Mouse (Mus musculus): Measurements from ENCODE around the gene Arhgef25. TPM values are rescaled to one million over a fixed set of nuclear protein-coding genes. Genes with fewer than 3 reads are reported as not detected.

The Arhgef25 gene
- polyA plus RNA-seq (2016; fragmentation: Nextera tagmentation; extraction: Ambion mirVana) = 52.2 and 61.4 TPM in 2 replicates

- H3K4me1 ChIP-seq = peaks cover 47% of the 10 kb centered on the region
- ATAC-seq (ENCODE audit: low FRiP score) = no peak
Measured at GRCm38 (mm10) chr10:127189651-127190381, at the start of gene Arhgef25. Gene Arhgef25, minus strand, starts transcription at chr10:127190083.

GRCm38 (mm10) chr10:127238241-127238824 is 48.5 kb upstream of the Arhgef25 start:
- WGBS = 66% methylated on average over 18 of the region's 18 CpGs
- Histone ChIP-seq H3K4me2 (replicated peaks) (no peak overlapping the region), H3K4me3 (no peak overlapping the region), H3K4me1 (peaks cover 6% of the 10 kb centered on the region; the same call in 1 of the 2 replicates), H3K27ac (no peak overlapping the region), H3K9me3 (replicated peaks) (no peaks in the 10 kb centered on the region), H3K27me3 (no peaks in the 10 kb centered on the region), H3K36me3 (peaks cover 83% of the 10 kb centered on the region), H3K9ac (no peak overlapping the region)
- no peak for ATAC-seq (ENCODE audit: low FRiP score)

More at GRCm38 (mm10) chr10:127189651-127190381, at the start of gene Arhgef25:
- H3K27me3 ChIP-seq = no peaks in the 10 kb centered on the region
- peak within 1 kb of the TSS; percentile 87 for H3K27ac ChIP-seq
- peak within 1 kb of the TSS; percentile 63 for H3K4me3 ChIP-seq
- peak within 1 kb of the TSS; percentile 96 for H3K4me2 ChIP-seq (replicated peaks)
- no peaks in the 10 kb centered on the region for H3K9me3 ChIP-seq (replicated peaks)
- peak within 1 kb of the TSS; percentile 88 for H3K9ac ChIP-seq
- WGBS = under 1% methylated on average over 35 of the region's 35 CpGs
- peaks cover 22% of the 10 kb centered on the region; the same call in 1 of the 2 replicates for H3K36me3 ChIP-seq

- Histone ChIP-seq H3K27ac (no peak overlapping the region), H3K4me2 (replicated peaks) (no peak overlapping the region), H3K36me3 (peaks cover 70% of the 10 kb centered on the region), H3K27me3 (no peaks in the 10 kb centered on the region), H3K9me3 (replicated peaks) (no peaks in the 10 kb centered on the region), H3K4me1 (peaks cover 6% of the 10 kb centered on the region; the same call in 1 of the 2 replicates), H3K9ac (no peak overlapping the region), H3K4me3 (no peak overlapping the region)
- WGBS = 31% methylated on average over 9 of the region's 9 CpGs
- peak; percentile 40; the same call in 1 of the 2 replicates for ATAC-seq (ENCODE audit: low FRiP score)
Measured at GRCm38 (mm10) chr10:127236541-127236940, 46.7 kb upstream of the Arhgef25 start.

GRCm38 (mm10) chr10:127233141-127233540 is 43.3 kb upstream of the Arhgef25 start:
- Histone ChIP-seq H3K36me3 (peaks cover 61% of the 10 kb centered on the region), H3K4me3 (no peak overlapping the region), H3K27ac (no peak overlapping the region), H3K9ac (no peak overlapping the region), H3K4me2 (replicated peaks) (no peak overlapping the region), H3K4me1 (peaks cover 6% of the 10 kb centered on the region; the same call in 1 of the 2 replicates), H3K27me3 (no peaks in the 10 kb centered on the region), H3K9me3 (replicated peaks) (no peaks in the 10 kb centered on the region)
- no peak for ATAC-seq (ENCODE audit: low FRiP score)
- WGBS = 87% methylated on average over 9 of the region's 9 CpGs

GRCm38 (mm10) chr10:127231741-127232140 is 41.9 kb upstream of the Arhgef25 start:
- Histone ChIP-seq H3K9ac (no peak overlapping the region), H3K36me3 (peaks cover 55% of the 10 kb centered on the region), H3K4me1 (peaks cover 5% of the 10 kb centered on the region; the same call in 1 of the 2 replicates), H3K4me2 (replicated peaks) (no peak overlapping the region), H3K27me3 (0 out of 2 replicates have a peak, but pooled peaks cover under 1% of the 10 kb centered on the region), H3K27ac (no peak overlapping the region), H3K4me3 (no peak overlapping the region), H3K9me3 (replicated peaks) (no peaks in the 10 kb centered on the region)
- 87% methylated on average over 14 of the region's 14 CpGs for WGBS
- no peak for ATAC-seq (ENCODE audit: low FRiP score)

GRCm38 (mm10) chr10:127230693-127231092 is 40.8 kb upstream of the Arhgef25 start:
- Histone ChIP-seq H3K27me3 (0 out of 2 replicates have a peak, but pooled peaks cover 4% of the 10 kb centered on the region), H3K4me3 (no peak overlapping the region), H3K4me1 (peaks cover 2% of the 10 kb centered on the region), H3K4me2 (replicated peaks) (no peak overlapping the region), H3K9me3 (replicated peaks) (no peaks in the 10 kb centered on the region), H3K9ac (0 out of 2 replicates have a peak overlapping the region, but pooled peaks have one; percentile 1), H3K27ac (no peak overlapping the region), H3K36me3 (peaks cover 48% of the 10 kb centered on the region)
- ATAC-seq (ENCODE audit: low FRiP score) = no peak
- WGBS = 86% methylated on average over 12 of the region's 12 CpGs

- H3K27ac ChIP-seq = no peak overlapping the region
- H3K9me3 ChIP-seq (replicated peaks) = no peaks in the 10 kb centered on the region
- 0 out of 2 replicates have a peak, but pooled peaks have one; percentile 71 for ATAC-seq (ENCODE audit: low FRiP score)
- peaks cover 46% of the 10 kb centered on the region for H3K36me3 ChIP-seq
- peaks cover 3% of the 10 kb centered on the region for H3K4me1 ChIP-seq
- 0 out of 2 replicates have a peak, but pooled peaks cover 4% of the 10 kb centered on the region for H3K27me3 ChIP-seq
- no peak overlapping the region for H3K4me2 ChIP-seq (replicated peaks)
- WGBS = 22% methylated on average over 4 of the region's 4 CpGs
- no peak overlapping the region for H3K9ac ChIP-seq
- H3K4me3 ChIP-seq = no peak overlapping the region
Measured at GRCm38 (mm10) chr10:127228897-127229296, 39.0 kb upstream of the Arhgef25 start.

GRCm38 (mm10) chr10:127227163-127227562 is 37.3 kb upstream of the Arhgef25 start:
- 0 out of 2 replicates have a peak, but pooled peaks cover 4% of the 10 kb centered on the region for H3K27me3 ChIP-seq

GRCm38 (mm10) chr10:127226318-127226895 is 36.5 kb upstream of the Arhgef25 start:
- H3K9ac ChIP-seq = 0 out of 2 replicates have a peak overlapping the region, but pooled peaks have one; percentile 3

More at GRCm38 (mm10) chr10:127227163-127227562, 37.3 kb upstream of the Arhgef25 start:
- WGBS = 90% methylated on average over 8 of the region's 8 CpGs
- Histone ChIP-seq H3K4me2 (replicated peaks) (no peak overlapping the region), H3K4me3 (no peak overlapping the region), H3K36me3 (peaks cover 39% of the 10 kb centered on the region), H3K9me3 (replicated peaks) (no peaks in the 10 kb centered on the region), H3K4me1 (peaks cover 3% of the 10 kb centered on the region), H3K27ac (no peak overlapping the region), H3K9ac (no peak overlapping the region)
- no peak for ATAC-seq (ENCODE audit: low FRiP score)

GRCm38 (mm10) chr10:127225732-127226131 is 35.8 kb upstream of the Arhgef25 start:
- 15% methylated on average over 10 of the region's 10 CpGs for WGBS
- Histone ChIP-seq H3K27ac (no peak overlapping the region), H3K27me3 (0 out of 2 replicates have a peak, but pooled peaks cover 4% of the 10 kb centered on the region), H3K4me2 (replicated peaks) (no peak overlapping the region), H3K9ac (no peak overlapping the region), H3K4me3 (no peak overlapping the region), H3K9me3 (replicated peaks) (no peaks in the 10 kb centered on the region), H3K36me3 (peaks cover 31% of the 10 kb centered on the region), H3K4me1 (peaks cover 3% of the 10 kb centered on the region; the same call in 1 of the 2 replicates)
- ATAC-seq (ENCODE audit: low FRiP score) = no peak

More at GRCm38 (mm10) chr10:127226318-127226895, 36.5 kb upstream of the Arhgef25 start:
- H3K36me3 ChIP-seq = peaks cover 35% of the 10 kb centered on the region
- H3K4me2 ChIP-seq (replicated peaks) = no peak overlapping the region
- 0 out of 2 replicates have a peak, but pooled peaks cover 4% of the 10 kb centered on the region for H3K27me3 ChIP-seq
- H3K9me3 ChIP-seq (replicated peaks) = no peaks in the 10 kb centered on the region
- H3K4me3 ChIP-seq = no peak overlapping the region
- WGBS = 70% methylated on average over 8 of the region's 8 CpGs
- H3K27ac ChIP-seq = no peak overlapping the region
- ATAC-seq (ENCODE audit: low FRiP score) = no peak
- peaks cover 3% of the 10 kb centered on the region; the same call in 1 of the 2 replicates for H3K4me1 ChIP-seq

- WGBS = 34% methylated on average over 6 of the region's 6 CpGs
- Histone ChIP-seq H3K36me3 (peaks cover 26% of the 10 kb centered on the region), H3K9ac (no peak overlapping the region), H3K27ac (no peak overlapping the region), H3K4me1 (peaks cover 3% of the 10 kb centered on the region; the same call in 1 of the 2 replicates), H3K27me3 (0 out of 2 replicates have a peak, but pooled peaks cover 4% of the 10 kb centered on the region), H3K4me2 (replicated peaks) (no peak overlapping the region), H3K4me3 (no peak overlapping the region), H3K9me3 (replicated peaks) (no peaks in the 10 kb centered on the region)
- no peak for ATAC-seq (ENCODE audit: low FRiP score)
Measured at GRCm38 (mm10) chr10:127225213-127225612, 35.3 kb upstream of the Arhgef25 start.

GRCm38 (mm10) chr10:127218339-127218738 is 28.5 kb upstream of the Arhgef25 start:
- Histone ChIP-seq H3K36me3 (no peaks in the 10 kb centered on the region), H3K9me3 (replicated peaks) (no peaks in the 10 kb centered on the region), H3K27me3 (no peaks in the 10 kb centered on the region; the same call in 1 of the 2 replicates), H3K27ac (no peak overlapping the region), H3K9ac (no peak overlapping the region), H3K4me3 (no peak overlapping the region), H3K4me2 (replicated peaks) (no peak overlapping the region), H3K4me1 (no peaks in the 10 kb centered on the region)
- ATAC-seq (ENCODE audit: low FRiP score) = no peak
- WGBS = 99% methylated on average over 2 of the region's 2 CpGs

Measured in hindbrain, embryonic 12.5 days (tissue).